Mouse (Mus musculus) limb, embryonic 13.5 days (tissue): ENCODE measurements at regions not wholly inside any gene's neighbourhood (a gene's known extent, or its start where the extent isn't known, plus 50 kb on each side); places are given as distances from the start of the nearest gene placed in this dataset.

ENCODE experiments used
- ATAC-seq: fragments of 200-750 bp; cut with Nextera tagmentation; 2 replicates; pipeline ENCODE4 v1.8.0; 2017; ENCODE audit warnings: low read depth, moderate number of reproducible peaks, moderate TSS enrichment; ENCODE audit not compliant: low FRiP score
- H3K27ac ChIP-seq: fragments of 300-500 bp; sonication (generic); 2 replicates; pipeline ENCODE4 v1.5.1; 2015; ENCODE audit warnings: inconsistent platforms, mild to moderate bottlenecking, moderate library complexity
- H3K27me3 ChIP-seq: fragments of 300-500 bp; sonication (generic); 2 replicates; pipeline ENCODE4 v1.6.1; 2015; ENCODE audit warnings: mild to moderate bottlenecking, inconsistent platforms
- H3K36me3 ChIP-seq: fragments of 300-500 bp; sonication (generic); 2 replicates; pipeline ENCODE4 v1.6.1; 2015; ENCODE audit warnings: inconsistent platforms, mild to moderate bottlenecking, moderate library complexity
- H3K4me1 ChIP-seq: fragments of 300-500 bp; sonication (generic); 2 replicates; pipeline ENCODE4 v1.6.1; 2015; ENCODE audit warnings: inconsistent platforms
- H3K4me2 ChIP-seq: fragments of 300-500 bp; sonication (generic); replicated peaks from 2 replicates; pipeline ENCODE4 v1.6.1; 2015; ENCODE audit warnings: inconsistent platforms, mild to moderate bottlenecking, moderate library complexity
- H3K4me3 ChIP-seq: fragments of 300-500 bp; sonication (generic); 2 replicates; pipeline ENCODE4 v1.5.1; 2015; ENCODE audit warnings: moderate library complexity, mild to moderate bottlenecking, inconsistent platforms
- H3K9ac ChIP-seq: fragments of 300-500 bp; sonication (generic); 2 replicates; pipeline ENCODE4 v1.6.1; 2015; ENCODE audit warnings: mild to moderate bottlenecking, inconsistent platforms
- H3K9me3 ChIP-seq: fragments of 300-500 bp; sonication (generic); 2 replicates; pipeline ENCODE4 v1.6.1; 2016; ENCODE audit warnings: inconsistent platforms
- WGBS: fragments of 180-500 bp; shearing (Covaris S2); methylation state at CpG from one replicate; pipeline ENCODE4 v1.1.7; 2015; 5-methylcytosine and 5-hydroxymethylcytosine counted together

- Histone ChIP-seq H3K4me1 (no peaks in the 10 kb centered on the region), H3K27ac (no peak overlapping the region), H3K9me3 (0 out of 2 replicates have a peak, but pooled peaks cover 7% of the 10 kb centered on the region), H3K9ac (no peak overlapping the region), H3K36me3 (no peaks in the 10 kb centered on the region), H3K27me3 (no peaks in the 10 kb centered on the region), H3K4me3 (no peak overlapping the region), H3K4me2 (no peak overlapping the region)
- 74% methylated on average over 3 of the region's 3 CpGs for WGBS
- ATAC-seq: no peak
These were observed 54.4 kb upstream of the Olfm4 start for GRCm38 (mm10) chr14:79929451-79929850.

DNA sequence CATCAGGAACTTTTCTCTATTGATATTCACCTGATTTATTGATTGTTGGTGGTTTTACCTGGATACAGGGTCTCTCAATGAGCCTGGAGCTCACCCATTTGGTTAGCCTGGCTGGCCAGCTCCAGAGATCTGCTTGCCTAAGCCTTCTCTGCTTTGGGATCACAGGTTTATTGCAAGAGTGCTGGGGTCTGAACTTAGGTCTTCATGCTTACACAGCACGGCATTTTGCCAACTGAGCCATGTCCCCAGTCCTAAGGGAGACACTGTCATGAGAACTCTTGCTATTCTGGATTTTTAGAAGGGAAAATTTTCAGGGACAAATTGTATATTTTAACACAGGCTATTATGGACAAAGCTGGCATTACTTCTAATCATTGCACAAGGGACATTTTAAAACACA is 56.7 kb upstream of the Olfm4 start:
- WGBS: 81% methylated on average over 1 of the region's 1 CpGs
- Histone ChIP-seq H3K27ac (no peak overlapping the region), H3K9ac (no peak overlapping the region), H3K36me3 (no peaks in the 10 kb centered on the region), H3K4me3 (no peak overlapping the region), H3K9me3 (0 out of 2 replicates have a peak, but pooled peaks cover 7% of the 10 kb centered on the region), H3K4me2 (no peak overlapping the region), H3K27me3 (no peaks in the 10 kb centered on the region), H3K4me1 (no peaks in the 10 kb centered on the region)
- no peak for ATAC-seq

DNA sequence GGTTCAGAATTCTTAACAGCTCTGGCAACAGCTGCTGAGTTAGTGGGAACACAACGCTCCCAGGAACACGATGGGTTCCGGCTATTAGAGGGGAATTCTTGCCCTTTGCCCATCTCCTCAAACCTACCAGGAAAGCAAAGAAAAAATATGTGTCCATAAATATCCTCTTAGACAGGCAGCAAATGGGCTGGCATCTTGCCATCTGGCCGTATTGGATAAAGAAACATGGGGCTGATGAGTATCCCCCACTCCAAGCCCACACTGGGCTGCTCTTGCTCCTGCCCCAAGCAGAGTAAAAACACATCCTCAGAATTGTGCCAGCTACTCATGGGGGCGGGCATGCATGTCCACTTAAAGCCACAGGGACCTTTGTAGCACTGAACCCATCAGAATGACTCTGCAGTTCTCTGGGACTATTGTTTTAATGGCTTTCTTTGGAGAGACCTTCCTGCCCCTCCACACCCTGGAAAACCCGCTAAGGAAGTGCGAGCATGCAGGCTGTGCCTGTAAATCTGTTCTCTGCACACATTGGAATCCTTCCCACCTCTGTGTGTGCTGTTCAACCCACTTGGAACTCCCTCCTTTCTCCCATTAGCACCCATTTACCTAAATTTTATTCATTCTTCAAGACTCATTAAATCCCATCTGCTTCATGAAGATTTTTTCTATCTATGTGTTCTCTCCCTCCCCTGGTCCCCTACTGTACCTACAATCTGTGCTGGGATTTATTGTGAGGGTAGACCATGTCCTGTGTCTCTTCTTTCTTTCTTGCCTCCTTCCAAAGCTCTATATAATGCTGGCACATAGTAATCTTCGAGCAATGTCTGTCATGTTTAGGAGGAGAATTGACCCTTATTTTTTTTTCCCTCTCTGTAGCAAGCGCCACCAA is 66.7 kb upstream of the Olfm4 start:
- no peaks in the 10 kb centered on the region for H3K36me3 ChIP-seq
- H3K9ac ChIP-seq: no peak overlapping the region
- ATAC-seq: no peak
- H3K4me2 ChIP-seq: no peak overlapping the region
- H3K27me3 ChIP-seq: no peaks in the 10 kb centered on the region
- no peak overlapping the region for H3K27ac ChIP-seq
- WGBS: 70% methylated on average over 9 of the region's 9 CpGs
- no peaks in the 10 kb centered on the region for H3K9me3 ChIP-seq
- no peak overlapping the region for H3K4me3 ChIP-seq
- H3K4me1 ChIP-seq: no peaks in the 10 kb centered on the region

GRCm38 (mm10) chr14:79914966-79915365 is 68.9 kb upstream of the Olfm4 start:
- H3K4me3 ChIP-seq: no peak overlapping the region
- peaks cover 3% of the 10 kb centered on the region; the same call in 1 of the 2 replicates for H3K27me3 ChIP-seq
- no peaks in the 10 kb centered on the region for H3K4me1 ChIP-seq
- H3K9me3 ChIP-seq: no peaks in the 10 kb centered on the region
- H3K27ac ChIP-seq: no peak overlapping the region
- ATAC-seq: no peak
- 79% methylated on average over 4 of the region's 4 CpGs for WGBS
- H3K4me2 ChIP-seq: no peak overlapping the region
- H3K9ac ChIP-seq: no peak overlapping the region
- H3K36me3 ChIP-seq: no peaks in the 10 kb centered on the region

- Histone ChIP-seq H3K27me3 (peaks cover 9% of the 10 kb centered on the region; the same call in 1 of the 2 replicates), H3K9ac (no peak overlapping the region), H3K4me2 (no peak overlapping the region), H3K27ac (no peak overlapping the region), H3K36me3 (no peaks in the 10 kb centered on the region), H3K4me3 (no peak overlapping the region), H3K9me3 (no peaks in the 10 kb centered on the region), H3K4me1 (no peaks in the 10 kb centered on the region)
- ATAC-seq: no peak
These were observed 70.6 kb upstream of the Olfm4 start for GRCm38 (mm10) chr14:79913315-79913714.

DNA sequence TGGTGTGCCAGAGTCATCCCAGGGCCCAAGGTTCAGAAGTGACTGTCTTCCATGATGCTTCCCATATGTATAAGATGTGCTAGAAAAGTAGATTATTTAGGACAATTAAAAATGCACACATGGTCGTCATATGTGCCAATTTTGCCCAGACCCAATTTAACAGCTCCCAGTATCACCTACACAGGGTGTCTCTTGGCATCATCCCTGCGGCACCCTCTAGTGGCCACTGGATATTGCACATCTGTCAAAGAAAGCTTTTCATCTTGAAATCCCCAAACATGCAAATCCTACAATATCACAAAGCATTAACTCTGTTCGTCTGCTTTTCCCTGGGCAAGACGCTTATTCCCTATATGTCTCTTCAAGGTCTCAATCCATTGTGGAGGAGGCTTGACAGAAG is 71.3 kb upstream of the Olfm4 start:
- H3K27me3 ChIP-seq: peaks cover 9% of the 10 kb centered on the region; the same call in 1 of the 2 replicates
- WGBS: 58% methylated on average over 4 of the region's 4 CpGs
- H3K4me2 ChIP-seq: no peak overlapping the region
- H3K4me3 ChIP-seq: no peak overlapping the region
- no peak overlapping the region for H3K9ac ChIP-seq
- H3K9me3 ChIP-seq: no peaks in the 10 kb centered on the region
- no peaks in the 10 kb centered on the region for H3K36me3 ChIP-seq
- no peak overlapping the region for H3K27ac ChIP-seq
- H3K4me1 ChIP-seq: no peaks in the 10 kb centered on the region
- ATAC-seq: no peak

DNA sequence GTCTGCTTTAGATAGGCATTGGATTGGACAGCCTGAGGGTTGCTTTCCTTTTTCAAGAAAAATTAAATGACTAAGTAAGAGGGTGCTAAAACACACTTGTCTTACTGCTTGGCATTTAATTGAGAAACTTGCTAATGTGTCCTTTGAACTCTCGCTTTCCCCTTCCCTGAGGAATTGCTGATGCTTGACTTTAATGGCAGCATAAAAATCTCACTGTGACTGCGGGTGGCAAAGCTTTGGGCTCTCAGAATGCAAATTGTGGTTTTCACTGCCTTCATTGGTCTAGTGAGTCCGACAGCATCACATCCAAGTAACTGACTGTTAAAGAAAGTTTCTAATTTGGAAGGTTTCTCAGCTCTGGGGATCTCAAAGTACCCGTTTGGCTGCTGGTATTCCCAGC is 76.1 kb upstream of the Olfm4 start:
- Histone ChIP-seq H3K4me2 (no peak overlapping the region), H3K27ac (no peak overlapping the region), H3K9me3 (no peaks in the 10 kb centered on the region), H3K27me3 (peaks cover 9% of the 10 kb centered on the region; the same call in 1 of the 2 replicates), H3K4me1 (no peaks in the 10 kb centered on the region), H3K4me3 (no peak overlapping the region), H3K36me3 (no peaks in the 10 kb centered on the region), H3K9ac (no peak overlapping the region)
- no peak for ATAC-seq
- whole genome bisulfite sequencing: 5% methylated on average over 4 of the region's 4 CpGs

- Histone ChIP-seq H3K9me3 (no peaks in the 10 kb centered on the region), H3K4me2 (no peak overlapping the region), H3K4me1 (no peaks in the 10 kb centered on the region), H3K9ac (no peak overlapping the region), H3K27me3 (peaks cover 6% of the 10 kb centered on the region; the same call in 1 of the 2 replicates), H3K4me3 (no peak overlapping the region), H3K27ac (no peak overlapping the region), H3K36me3 (no peaks in the 10 kb centered on the region)
- ATAC-seq: no peak
- WGBS: 56% methylated on average over 2 of the region's 2 CpGs
These were observed 78.3 kb upstream of the Olfm4 start for GRCm38 (mm10) chr14:79905574-79905973.

DNA sequence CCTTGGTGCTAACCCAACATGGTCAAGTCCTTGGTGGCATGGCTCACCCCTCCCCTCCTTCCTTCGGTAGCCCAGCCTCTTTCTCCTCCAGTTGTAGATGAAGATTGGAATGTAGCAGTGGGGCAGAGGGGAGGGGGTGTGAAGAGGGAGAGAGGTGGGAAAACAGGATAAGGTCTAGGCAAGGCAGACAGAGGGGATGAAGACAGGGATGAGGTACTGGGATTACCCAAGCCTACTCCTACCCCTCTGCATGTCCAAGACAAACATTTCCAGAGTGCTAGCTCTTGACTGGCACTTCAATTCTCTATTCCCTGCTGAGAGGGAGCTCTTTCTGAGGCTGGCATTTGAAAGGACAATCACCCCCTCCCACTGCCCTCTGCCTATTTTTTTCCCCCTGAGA is 81.5 kb upstream of the Olfm4 start:
- ATAC-seq: no peak
- peaks cover 9% of the 10 kb centered on the region for H3K4me1 ChIP-seq
- H3K36me3 ChIP-seq: no peaks in the 10 kb centered on the region
- no peak overlapping the region for H3K9ac ChIP-seq
- 23% methylated on average over 1 of the region's 1 CpGs for WGBS
- no peak overlapping the region for H3K4me3 ChIP-seq
- no peaks in the 10 kb centered on the region for H3K9me3 ChIP-seq
- no peak overlapping the region for H3K27ac ChIP-seq
- no peaks in the 10 kb centered on the region; the same call in 1 of the 2 replicates for H3K27me3 ChIP-seq
- no peak overlapping the region for H3K4me2 ChIP-seq

GRCm38 (mm10) chr14:79898240-79898639 is 85.6 kb upstream of the Olfm4 start:
- Histone ChIP-seq H3K27me3 (no peaks in the 10 kb centered on the region; the same call in 1 of the 2 replicates), H3K4me1 (peaks cover 9% of the 10 kb centered on the region), H3K4me2 (no peak overlapping the region), H3K9me3 (no peaks in the 10 kb centered on the region), H3K4me3 (no peak overlapping the region), H3K9ac (no peak overlapping the region), H3K36me3 (no peaks in the 10 kb centered on the region), H3K27ac (no peak overlapping the region)
- 6% methylated on average over 5 of the region's 5 CpGs for WGBS
- ATAC-seq: no peak

DNA sequence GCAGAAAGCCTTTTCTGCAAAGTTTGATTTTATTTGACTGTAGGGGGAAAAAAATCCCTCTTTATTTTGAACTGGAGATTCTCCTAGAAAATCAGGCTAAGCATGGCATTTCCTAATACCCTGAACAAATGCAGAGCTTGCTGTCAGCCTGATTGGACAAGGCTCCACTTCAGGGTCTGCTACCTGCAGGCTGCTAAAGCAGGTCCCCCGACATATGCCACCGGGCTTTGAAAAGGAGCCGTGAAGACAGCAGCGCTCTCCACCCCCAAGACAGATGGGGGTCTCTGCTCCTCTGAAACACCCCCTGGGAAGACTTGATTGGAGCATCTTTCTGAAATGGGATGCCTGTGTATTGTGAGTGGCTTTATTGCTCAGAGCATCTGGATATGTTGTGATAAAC is 90.6 kb upstream of the Olfm4 start:
- no peak for ATAC-seq
- no peaks in the 10 kb centered on the region for H3K9me3 ChIP-seq
- no peaks in the 10 kb centered on the region for H3K27me3 ChIP-seq
- H3K36me3 ChIP-seq: no peaks in the 10 kb centered on the region
- no peak overlapping the region for H3K4me3 ChIP-seq
- WGBS: 73% methylated on average over 4 of the region's 4 CpGs
- H3K9ac ChIP-seq: no peak overlapping the region
- no peak overlapping the region for H3K27ac ChIP-seq
- no peak overlapping the region for H3K4me2 ChIP-seq
- peaks cover 5% of the 10 kb centered on the region for H3K4me1 ChIP-seq

GRCm38 (mm10) chr14:79890682-79891081 is 93.2 kb upstream of the Olfm4 start:
- no peak overlapping the region for H3K4me2 ChIP-seq
- no peaks in the 10 kb centered on the region for H3K4me1 ChIP-seq
- H3K9ac ChIP-seq: no peak overlapping the region
- ATAC-seq: no peak
- no peaks in the 10 kb centered on the region for H3K27me3 ChIP-seq
- H3K36me3 ChIP-seq: no peaks in the 10 kb centered on the region
- H3K4me3 ChIP-seq: no peak overlapping the region
- no peak overlapping the region for H3K27ac ChIP-seq
- H3K9me3 ChIP-seq: no peaks in the 10 kb centered on the region
- 67% methylated on average over 2 of the region's 2 CpGs for WGBS

DNA sequence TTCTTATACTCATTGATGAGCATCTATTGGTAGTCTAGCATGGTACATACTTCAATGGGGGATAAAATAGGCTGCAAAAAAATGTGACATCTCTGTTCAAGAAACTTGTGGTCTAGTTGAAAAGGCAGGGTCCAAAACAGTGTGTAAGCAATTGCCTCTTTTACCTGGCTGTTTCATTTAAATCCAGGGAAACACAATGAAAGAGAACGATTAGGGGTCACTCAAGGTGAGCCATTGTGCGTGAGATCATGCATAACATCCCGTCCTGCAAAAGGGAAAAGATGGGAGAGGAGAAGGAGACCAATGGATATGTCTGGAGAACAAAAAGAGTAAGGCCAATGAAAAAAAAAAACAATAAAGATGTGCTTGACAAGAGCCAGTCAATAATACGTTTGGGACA is 93.6 kb upstream of the Olfm4 start:
- H3K27ac ChIP-seq: no peak overlapping the region
- H3K4me3 ChIP-seq: no peak overlapping the region
- H3K27me3 ChIP-seq: no peaks in the 10 kb centered on the region
- WGBS: 84% methylated on average over 4 of the region's 4 CpGs
- ATAC-seq: no peak
- no peaks in the 10 kb centered on the region for H3K9me3 ChIP-seq
- H3K4me2 ChIP-seq: no peak overlapping the region
- H3K9ac ChIP-seq: no peak overlapping the region
- no peaks in the 10 kb centered on the region for H3K36me3 ChIP-seq
- H3K4me1 ChIP-seq: 0 out of 2 replicates have a peak, but pooled peaks cover 3% of the 10 kb centered on the region
